Mouse (Mus musculus) hindbrain, embryonic 12.5 days (tissue): Measurements from ENCODE around the gene Bsg. TPM values are rescaled to one million over a fixed set of nuclear protein-coding genes. Genes with fewer than 3 reads are reported as not detected.
A peak's percentile ranks its signal among the peaks of the same experiment; 100 is the strongest.

Experiments
- ATAC-seq: fragments of 200-750 bp; cut with Nextera tagmentation; 2 replicates; pipeline ENCODE4 v1.8.0; 2017; ENCODE audit warnings: moderate TSS enrichment; ENCODE audit not compliant: low FRiP score
- H3K27ac ChIP-seq: fragments of 300-500 bp; sonication (generic); 2 replicates; pipeline ENCODE4 v1.5.1; 2016; ENCODE audit warnings: mild to moderate bottlenecking
- H3K27me3 ChIP-seq: fragments of 300-500 bp; sonication (generic); 2 replicates; pipeline ENCODE4 v1.6.1; 2016; ENCODE audit warnings: mild to moderate bottlenecking
- H3K36me3 ChIP-seq: fragments of 300-500 bp; sonication (generic); 2 replicates; pipeline ENCODE4 v1.6.1; 2016; ENCODE audit warnings: mild to moderate bottlenecking
- H3K4me1 ChIP-seq: fragments of 300-500 bp; sonication (generic); 2 replicates; pipeline ENCODE4 v1.6.1; 2016
- H3K4me2 ChIP-seq: fragments of 300-500 bp; sonication (generic); replicated peaks from 2 replicates; pipeline ENCODE4 v1.6.1; 2016; ENCODE audit warnings: mild to moderate bottlenecking
- H3K4me3 ChIP-seq: fragments of 300-500 bp; sonication (generic); 2 replicates; pipeline ENCODE4 v1.5.1; 2016; ENCODE audit warnings: mild to moderate bottlenecking
- H3K9ac ChIP-seq: fragments of 300-500 bp; sonication (generic); 2 replicates; pipeline ENCODE4 v1.6.1; 2016; ENCODE audit warnings: mild to moderate bottlenecking, moderate library complexity
- H3K9me3 ChIP-seq: fragments of 300-500 bp; sonication (generic); replicated peaks from 2 replicates; pipeline ENCODE4 v1.6.1; 2016; ENCODE audit warnings: mild to moderate bottlenecking
- WGBS: fragments of 180-500 bp; shearing (Covaris S2); methylation state at CpG from one replicate; pipeline ENCODE4 v1.1.7; 2016; 5-methylcytosine and 5-hydroxymethylcytosine counted together
- polyA plus RNA-seq: library from polyadenylated mRNA; unstranded; fragments of >200 nt; fragmentation: Nextera tagmentation; extraction: Ambion mirVana; gene quantifications from 2 replicates; pipeline ENCODE4 v1.2.1, GENCODE M21; 2016

Gene Bsg
- 658 and 661 TPM in 2 replicates for polyA plus RNA-seq

GRCm38 (mm10) chr10:79704065-79704969, at the start of gene Bsg:
Gene Bsg, plus strand, starts transcription at chr10:79704491.
- Histone ChIP-seq H3K4me3 (peak within 1 kb of the TSS; percentile 76), H3K9ac (peak within 1 kb of the TSS; percentile 84), H3K4me2 (peak within 1 kb of the TSS; percentile 93), H3K36me3 (peaks cover 16% of the 10 kb centered on the region), H3K4me1 (peaks cover 32% of the 10 kb centered on the region), H3K27ac (peak within 1 kb of the TSS; percentile 84), H3K27me3 (no peaks in the 10 kb centered on the region), H3K9me3 (no peaks in the 10 kb centered on the region)
- peak; percentile 97 for ATAC-seq
- WGBS = under 1% methylated on average over 65 of the region's 65 CpGs

- no peak overlapping the region for H3K4me2 ChIP-seq
- WGBS = 35% methylated on average over 1 of the region's 1 CpGs
- peak; percentile 68 for ATAC-seq
- 0 out of 2 replicates have a peak, but pooled peaks cover 7% of the 10 kb centered on the region for H3K27me3 ChIP-seq
- no peak overlapping the region for H3K4me3 ChIP-seq
- no peaks in the 10 kb centered on the region for H3K9me3 ChIP-seq
- H3K4me1 ChIP-seq = peaks cover 6% of the 10 kb centered on the region
- H3K9ac ChIP-seq = no peak overlapping the region
- no peak overlapping the region for H3K27ac ChIP-seq
- no peaks in the 10 kb centered on the region for H3K36me3 ChIP-seq
Observed at GRCm38 (mm10) chr10:79654946-79655395, 49.3 kb upstream of the Bsg start.

- Histone ChIP-seq H3K27me3 (0 out of 2 replicates have a peak, but pooled peaks cover 5% of the 10 kb centered on the region), H3K4me1 (peaks cover 10% of the 10 kb centered on the region), H3K36me3 (no peaks in the 10 kb centered on the region), H3K9ac (no peak overlapping the region), H3K27ac (no peak overlapping the region), H3K4me2 (no peak overlapping the region), H3K9me3 (no peaks in the 10 kb centered on the region), H3K4me3 (no peak overlapping the region)
- ATAC-seq = no peak
- WGBS = 16% methylated on average over 4 of the region's 4 CpGs
Observed at GRCm38 (mm10) chr10:79658829-79659228, 45.5 kb upstream of the Bsg start.

- 68% methylated on average over 2 of the region's 2 CpGs for WGBS
- Histone ChIP-seq H3K9ac (no peak overlapping the region), H3K36me3 (no peaks in the 10 kb centered on the region), H3K27ac (no peak overlapping the region), H3K4me2 (no peak overlapping the region), H3K4me3 (no peak overlapping the region), H3K9me3 (no peaks in the 10 kb centered on the region), H3K4me1 (peaks cover 7% of the 10 kb centered on the region), H3K27me3 (peaks cover 5% of the 10 kb centered on the region; the same call in 1 of the 2 replicates)
- no peak for ATAC-seq
Observed at GRCm38 (mm10) chr10:79660298-79660697, 44.0 kb upstream of the Bsg start.

GRCm38 (mm10) chr10:79661861-79662260, 42.4 kb upstream of the Bsg start:
- 53% methylated on average over 3 of the region's 3 CpGs for WGBS
- no peak overlapping the region for H3K4me2 ChIP-seq
- H3K27me3 ChIP-seq = no peaks in the 10 kb centered on the region; the same call in 1 of the 2 replicates
- no peak overlapping the region for H3K9ac ChIP-seq
- H3K4me3 ChIP-seq = no peak overlapping the region
- no peak for ATAC-seq
- peaks cover 7% of the 10 kb centered on the region for H3K4me1 ChIP-seq
- no peaks in the 10 kb centered on the region for H3K9me3 ChIP-seq
- H3K36me3 ChIP-seq = no peaks in the 10 kb centered on the region
- H3K27ac ChIP-seq = no peak overlapping the region

- Histone ChIP-seq H3K36me3 (no peaks in the 10 kb centered on the region), H3K4me2 (no peak within 1 kb of the TSS), H3K4me3 (no peak within 1 kb of the TSS), H3K27ac (no peak within 1 kb of the TSS), H3K4me1 (peaks cover 12% of the 10 kb centered on the region), H3K9ac (0 out of 2 replicates have a peak within 1 kb of the TSS, but pooled peaks have one; percentile 13), H3K27me3 (no peaks in the 10 kb centered on the region; the same call in 1 of the 2 replicates), H3K9me3 (no peaks in the 10 kb centered on the region)
- 11% methylated on average over 13 of the region's 13 CpGs for WGBS
- no peak for ATAC-seq
Observed at GRCm38 (mm10) chr10:79664131-79664665, 40.1 kb upstream of the Bsg start, which contains the start of gene Madcam1. Gene Madcam1, plus strand, starts transcription at chr10:79664559.

GRCm38 (mm10) chr10:79665051-79665450, 39.2 kb upstream of the Bsg start:
- no peak overlapping the region for H3K4me2 ChIP-seq
- H3K4me1 ChIP-seq = peaks cover 13% of the 10 kb centered on the region
- no peak overlapping the region for H3K9ac ChIP-seq
- ATAC-seq = no peak
- 84% methylated on average over 8 of the region's 8 CpGs for WGBS
- no peaks in the 10 kb centered on the region; the same call in 1 of the 2 replicates for H3K27me3 ChIP-seq
- no peaks in the 10 kb centered on the region for H3K36me3 ChIP-seq
- H3K27ac ChIP-seq = no peak overlapping the region
- H3K9me3 ChIP-seq = no peaks in the 10 kb centered on the region
- H3K4me3 ChIP-seq = no peak overlapping the region

GRCm38 (mm10) chr10:79666493-79666892, 37.8 kb upstream of the Bsg start:
- 73% methylated on average over 9 of the region's 9 CpGs for WGBS
- Histone ChIP-seq H3K9ac (no peak overlapping the region), H3K36me3 (no peaks in the 10 kb centered on the region), H3K4me3 (no peak overlapping the region), H3K27me3 (no peaks in the 10 kb centered on the region; the same call in 1 of the 2 replicates), H3K27ac (no peak overlapping the region), H3K9me3 (no peaks in the 10 kb centered on the region), H3K4me2 (no peak overlapping the region), H3K4me1 (peaks cover 27% of the 10 kb centered on the region)
- ATAC-seq = no peak

GRCm38 (mm10) chr10:79668076-79668475, 36.2 kb upstream of the Bsg start:
- Histone ChIP-seq H3K27ac (peak overlapping the region; percentile 98; the same call in 1 of the 2 replicates), H3K9me3 (no peaks in the 10 kb centered on the region), H3K4me3 (no peak overlapping the region), H3K36me3 (peaks cover 1% of the 10 kb centered on the region; the same call in 1 of the 2 replicates), H3K27me3 (no peaks in the 10 kb centered on the region; the same call in 1 of the 2 replicates), H3K4me1 (peaks cover 27% of the 10 kb centered on the region), H3K4me2 (peak overlapping the region; percentile 71; the same call in 1 of the 2 replicates), H3K9ac (no peak overlapping the region)
- ATAC-seq = no peak
- 82% methylated on average over 5 of the region's 5 CpGs for WGBS

- WGBS = under 1% methylated on average over 45 of the region's 45 CpGs
- H3K9me3 ChIP-seq = no peaks in the 10 kb centered on the region
- no peaks in the 10 kb centered on the region; the same call in 1 of the 2 replicates for H3K27me3 ChIP-seq
- peak within 1 kb of the TSS; percentile 71 for H3K4me2 ChIP-seq
- H3K27ac ChIP-seq = peak within 1 kb of the TSS; percentile 98
- peak within 1 kb of the TSS; percentile 93 for H3K9ac ChIP-seq
- ATAC-seq = peak; percentile 83
- H3K4me3 ChIP-seq = peak within 1 kb of the TSS; percentile 92
- H3K36me3 ChIP-seq = peaks cover 5% of the 10 kb centered on the region; the same call in 1 of the 2 replicates
- peaks cover 27% of the 10 kb centered on the region for H3K4me1 ChIP-seq
Observed at GRCm38 (mm10) chr10:79668771-79669575, 35.3 kb upstream of the Bsg start, which contains the start of gene Tpgs1. Gene Tpgs1, plus strand, starts transcription at chr10:79669369.

- peak; percentile 73 for ATAC-seq
- Histone ChIP-seq H3K36me3 (peaks cover 5% of the 10 kb centered on the region; the same call in 1 of the 2 replicates), H3K9ac (peak overlapping the region; percentile 93), H3K4me1 (peaks cover 24% of the 10 kb centered on the region), H3K9me3 (no peaks in the 10 kb centered on the region), H3K4me2 (peak overlapping the region; percentile 71), H3K27me3 (no peaks in the 10 kb centered on the region; the same call in 1 of the 2 replicates), H3K4me3 (peak overlapping the region; percentile 92), H3K27ac (peak overlapping the region; percentile 98)
- under 1% methylated on average over 47 of the region's 47 CpGs for WGBS
Observed at GRCm38 (mm10) chr10:79669576-79670057, 34.7 kb upstream of the Bsg start.
